Mouse (Mus musculus) frontal cortex, adult (tissue): ENCODE measurements around the gene Zbtb20.

Source experiments
- ATAC-seq: cut with Nextera tagmentation; 2 replicates; pipeline ENCODE4 v1.9.2; 2017; ENCODE audit warnings: mild to moderate bottlenecking, moderate library complexity, mixed read lengths; ENCODE audit not compliant: low TSS enrichment

The Zbtb20 gene

GRCm38 (mm10) chr16:43647641-43648040 is 772.0 kb downstream of the Zbtb20 start:
- ATAC-seq, result no peak

- no peak for ATAC-seq
These were observed 774.8 kb downstream of the Zbtb20 start for GRCm38 (mm10) chr16:43650355-43651080.

GRCm38 (mm10) chr16:43653288-43653687 is 777.6 kb downstream of the Zbtb20 start:
- ATAC-seq, result no peak

GRCm38 (mm10) chr16:43654269-43654668 is 778.6 kb downstream of the Zbtb20 start:
- no peak for ATAC-seq

- no peak for ATAC-seq
These were observed 779.6 kb downstream of the Zbtb20 start for GRCm38 (mm10) chr16:43655183-43655787.

GRCm38 (mm10) chr16:43661576-43661975 is 785.9 kb downstream of the Zbtb20 start:
- no peak for ATAC-seq

- ATAC-seq, result no peak
These were observed 786.7 kb downstream of the Zbtb20 start for GRCm38 (mm10) chr16:43662124-43663004.

- ATAC-seq, result no peak
These were observed 788.4 kb downstream of the Zbtb20 start, which contains the start of gene Tigit for GRCm38 (mm10) chr16:43663978-43664579. Gene Tigit, minus strand, starts transcription at chr16:43664146.

GRCm38 (mm10) chr16:43664861-43665260 is 789.2 kb downstream of the Zbtb20 start:
- no peak for ATAC-seq

- no peak for ATAC-seq
These were observed 792.6 kb downstream of the Zbtb20 start for GRCm38 (mm10) chr16:43668294-43668693.

- no peak for ATAC-seq
These were observed 796.3 kb downstream of the Zbtb20 start for GRCm38 (mm10) chr16:43671972-43672371.

- no peak for ATAC-seq
These were observed 797.0 kb downstream of the Zbtb20 start for GRCm38 (mm10) chr16:43672697-43673096.

GRCm38 (mm10) chr16:43674400-43674799 is 798.7 kb downstream of the Zbtb20 start:
- no peak for ATAC-seq

GRCm38 (mm10) chr16:43687968-43688367 is 812.3 kb downstream of the Zbtb20 start:
- no peak for ATAC-seq

GRCm38 (mm10) chr16:43690211-43690690 is 814.6 kb downstream of the Zbtb20 start:
- no peak for ATAC-seq

GRCm38 (mm10) chr16:43690912-43691311 is 815.2 kb downstream of the Zbtb20 start:
- ATAC-seq, result peak; percentile 97

- ATAC-seq, result no peak
These were observed 816.1 kb downstream of the Zbtb20 start for GRCm38 (mm10) chr16:43691741-43692140.
